Mouse (Mus musculus) embryonic facial prominence, embryonic 13.5 days (tissue): ENCODE results near the gene R3hdml. TPM values are rescaled to one million over a fixed set of nuclear protein-coding genes. Genes with fewer than 3 reads are reported as not detected.
"Not testable (repeated sequence)": the region's sequence is repeated elsewhere in the genome, so short reads cannot be mapped to it uniquely, and the experiment has no call there.

Source experiments
- ATAC-seq: fragments of 200-750 bp; cut with Nextera tagmentation; 2 replicates; pipeline ENCODE4 v1.8.0; 2017; ENCODE audit warnings: low read depth; ENCODE audit not compliant: insufficient number of reproducible peaks, insufficient read depth, low FRiP score, low TSS enrichment
- H3K27ac ChIP-seq: fragments of 300-500 bp; sonication (generic); 2 replicates; pipeline ENCODE4 v1.5.1; 2015; ENCODE audit warnings: moderate library complexity, mild to moderate bottlenecking, inconsistent platforms
- H3K27me3 ChIP-seq: fragments of 300-500 bp; sonication (generic); 2 replicates; pipeline ENCODE4 v1.6.1; 2015; ENCODE audit warnings: mild to moderate bottlenecking, inconsistent platforms
- H3K36me3 ChIP-seq: fragments of 300-500 bp; sonication (generic); 2 replicates; pipeline ENCODE4 v1.6.1; 2015; ENCODE audit warnings: mild to moderate bottlenecking, inconsistent platforms
- H3K4me1 ChIP-seq: fragments of 300-500 bp; sonication (generic); 2 replicates; pipeline ENCODE4 v1.6.1; 2015; ENCODE audit warnings: inconsistent platforms
- H3K4me2 ChIP-seq: fragments of 300-500 bp; sonication (generic); 2 replicates; pipeline ENCODE4 v1.6.1; 2015; ENCODE audit warnings: moderate library complexity, mild to moderate bottlenecking, inconsistent platforms
- H3K4me3 ChIP-seq: fragments of 300-500 bp; sonication (generic); 2 replicates; pipeline ENCODE4 v1.5.1; 2015; ENCODE audit warnings: mild to moderate bottlenecking, inconsistent platforms
- H3K9ac ChIP-seq: fragments of 300-500 bp; sonication (generic); 2 replicates; pipeline ENCODE4 v1.6.1; 2015; ENCODE audit warnings: mild to moderate bottlenecking, inconsistent platforms
- H3K9me3 ChIP-seq: fragments of 300-500 bp; sonication (generic); 2 replicates; pipeline ENCODE4 v1.6.1; 2016; ENCODE audit warnings: inconsistent platforms
- WGBS: fragments of 180-500 bp; shearing (Covaris S2); methylation state at CpG from one replicate; pipeline ENCODE4 v1.1.7; 2015; ENCODE audit warnings: mixed read lengths; 5-methylcytosine and 5-hydroxymethylcytosine counted together
- polyA plus RNA-seq: library from polyadenylated mRNA; unstranded; fragments of >200 nt; fragmentation: Nextera tagmentation; extraction: Ambion mirVana; gene quantifications from 2 replicates; pipeline ENCODE4 v1.2.1, GENCODE M21; 2015

R3hdml gene
- not detected in 2 replicates for polyA plus RNA-seq

DNA sequence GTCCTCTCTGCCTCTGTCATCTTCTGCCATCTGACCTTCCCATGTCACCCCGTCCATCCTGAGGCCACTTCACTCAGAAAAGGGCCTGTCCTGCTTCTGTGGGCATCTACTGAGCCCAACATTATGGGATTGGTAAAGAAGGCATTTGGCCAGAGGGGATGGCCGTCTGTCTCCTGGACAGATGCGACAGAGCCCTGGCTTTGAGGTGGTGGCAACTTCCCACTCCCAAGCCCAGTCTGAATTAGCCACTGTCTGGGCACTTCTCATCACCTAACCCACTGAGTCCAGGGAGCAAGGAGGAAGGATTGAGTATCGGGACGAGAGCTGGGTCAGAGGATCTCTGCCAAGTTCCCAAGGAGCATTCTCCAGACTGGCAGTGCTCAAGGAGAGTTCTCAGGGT is at the start of gene R3hdml:
Gene R3hdml, plus strand, starts transcription at position 301 of the 400 bp plus-strand sequence.
- Histone ChIP-seq H3K36me3 (no peaks in the 10 kb centered on the region), H3K4me2 (no peak within 1 kb of the TSS), H3K9ac (no peak within 1 kb of the TSS), H3K27me3 (0 out of 2 replicates have a peak, but pooled peaks cover 4% of the 10 kb centered on the region), H3K27ac (no peak within 1 kb of the TSS), H3K4me1 (no peaks in the 10 kb centered on the region), H3K4me3 (no peak within 1 kb of the TSS), H3K9me3 (no peaks in the 10 kb centered on the region)
- 69% methylated on average over 5 of the region's 5 CpGs for WGBS
- ATAC-seq, result no peak

DNA sequence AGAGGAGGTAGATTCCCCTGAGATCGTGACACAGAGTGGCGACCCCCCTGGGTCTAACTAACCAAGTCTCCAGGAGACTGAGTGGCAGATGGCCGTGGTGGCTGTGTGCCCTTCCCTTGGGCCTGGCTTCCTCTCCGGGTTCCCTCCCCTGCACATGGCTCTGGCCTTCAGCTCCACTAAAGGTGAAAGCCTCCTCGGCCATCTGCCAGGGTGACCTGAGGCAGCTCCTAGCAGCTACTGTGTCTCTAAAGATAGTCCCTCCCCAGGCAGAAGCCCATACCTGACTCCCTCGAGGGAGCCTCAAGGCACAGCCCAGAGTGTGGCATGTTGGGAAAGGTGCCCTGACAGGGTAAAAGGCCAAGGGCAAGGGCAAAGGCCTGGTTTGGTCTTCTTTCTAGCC is 48.6 kb upstream of the R3hdml start:
- Histone ChIP-seq H3K36me3 (no peaks in the 10 kb centered on the region), H3K27ac (no peak overlapping the region), H3K9ac (no peak overlapping the region), H3K4me1 (peaks cover 1% of the 10 kb centered on the region), H3K4me3 (no peak overlapping the region), H3K4me2 (no peak overlapping the region), H3K9me3 (no peaks in the 10 kb centered on the region), H3K27me3 (peaks cover 14% of the 10 kb centered on the region)
- no peak for ATAC-seq
- 57% methylated on average over 6 of the region's 6 CpGs for whole genome bisulfite sequencing

DNA sequence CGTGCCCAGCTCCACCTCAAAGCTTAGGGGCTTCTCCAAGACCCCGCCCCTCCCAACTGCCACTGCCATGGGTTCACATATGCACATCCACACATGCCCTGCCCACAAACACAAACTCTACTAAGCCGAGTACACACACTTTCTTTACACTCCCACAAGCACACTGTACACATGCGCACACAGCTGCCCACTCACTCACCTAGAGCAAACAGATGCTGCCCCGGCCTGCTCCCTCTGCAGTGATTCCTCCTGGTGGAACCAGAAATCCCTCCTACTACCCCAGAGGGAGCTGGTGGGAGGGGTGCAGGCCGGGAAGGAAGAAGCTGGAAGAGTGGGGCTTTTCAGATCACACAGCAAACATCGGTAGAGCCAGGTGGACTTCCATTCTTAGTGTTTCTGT is 48.1 kb upstream of the R3hdml start:
- H3K9me3 ChIP-seq, result no peaks in the 10 kb centered on the region
- ATAC-seq, result no peak
- 64% methylated on average over 7 of the region's 7 CpGs for WGBS
- no peak overlapping the region for H3K27ac ChIP-seq
- H3K36me3 ChIP-seq, result no peaks in the 10 kb centered on the region
- peaks cover 9% of the 10 kb centered on the region for H3K27me3 ChIP-seq
- H3K4me3 ChIP-seq, result no peak overlapping the region
- no peak overlapping the region for H3K4me2 ChIP-seq
- H3K4me1 ChIP-seq, result no peaks in the 10 kb centered on the region
- H3K9ac ChIP-seq, result no peak overlapping the region

DNA sequence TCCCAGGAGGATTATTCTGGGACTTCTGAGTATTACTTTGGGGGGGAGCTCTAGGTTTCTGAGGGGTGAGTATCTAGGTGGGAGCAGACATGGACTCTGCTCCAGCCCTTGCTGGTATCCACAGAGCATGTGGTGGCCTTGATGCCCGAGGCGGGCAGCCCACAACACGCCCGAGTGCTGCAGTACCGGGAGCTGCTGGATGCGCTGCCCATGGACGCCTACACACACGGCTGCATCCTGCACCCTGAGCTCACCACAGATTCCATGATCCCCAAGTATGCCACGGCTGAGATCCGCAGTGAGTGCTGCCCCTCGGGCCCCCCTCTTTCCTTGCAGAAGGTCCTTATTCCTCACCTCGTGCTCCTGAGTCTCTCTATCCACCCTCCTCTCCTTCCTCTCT is 44.7 kb upstream of the R3hdml start:
- H3K27ac ChIP-seq, result no peak overlapping the region
- 86% methylated on average over 12 of the region's 12 CpGs for WGBS
- no peak for ATAC-seq
- no peak overlapping the region for H3K4me3 ChIP-seq
- no peaks in the 10 kb centered on the region for H3K4me1 ChIP-seq
- H3K4me2 ChIP-seq, result no peak overlapping the region
- H3K36me3 ChIP-seq, result no peaks in the 10 kb centered on the region
- H3K9me3 ChIP-seq, result no peaks in the 10 kb centered on the region
- no peak overlapping the region for H3K9ac ChIP-seq
- H3K27me3 ChIP-seq, result no peaks in the 10 kb centered on the region

DNA sequence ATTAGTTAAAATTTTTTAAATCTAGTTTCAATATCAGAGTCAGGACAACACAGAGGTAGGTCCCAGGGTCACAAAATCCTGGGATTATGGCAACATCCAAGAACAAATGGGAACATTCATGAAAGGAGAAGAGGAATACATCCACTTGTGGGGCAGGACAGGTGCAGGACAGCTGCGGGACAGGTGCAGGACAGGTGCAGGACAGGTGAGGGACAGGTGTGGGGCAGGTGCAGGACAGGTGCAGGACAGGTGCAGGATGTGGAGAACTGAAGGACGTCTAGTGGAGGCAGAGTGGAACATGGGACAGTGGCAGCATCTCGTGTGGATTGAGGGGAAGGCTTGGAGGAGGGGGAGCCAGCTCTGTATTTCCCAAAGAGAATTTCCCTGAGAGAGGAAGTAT is 42.8 kb upstream of the R3hdml start:
- Histone ChIP-seq H3K9me3 (no peaks in the 10 kb centered on the region), H3K36me3 (no peaks in the 10 kb centered on the region), H3K4me2 (no peak overlapping the region), H3K27ac (no peak overlapping the region), H3K4me1 (no peaks in the 10 kb centered on the region), H3K27me3 (no peaks in the 10 kb centered on the region), H3K4me3 (no peak overlapping the region), H3K9ac (no peak overlapping the region)
- 56% methylated on average over 3 of the region's 3 CpGs for WGBS
- ATAC-seq, result no peak

DNA sequence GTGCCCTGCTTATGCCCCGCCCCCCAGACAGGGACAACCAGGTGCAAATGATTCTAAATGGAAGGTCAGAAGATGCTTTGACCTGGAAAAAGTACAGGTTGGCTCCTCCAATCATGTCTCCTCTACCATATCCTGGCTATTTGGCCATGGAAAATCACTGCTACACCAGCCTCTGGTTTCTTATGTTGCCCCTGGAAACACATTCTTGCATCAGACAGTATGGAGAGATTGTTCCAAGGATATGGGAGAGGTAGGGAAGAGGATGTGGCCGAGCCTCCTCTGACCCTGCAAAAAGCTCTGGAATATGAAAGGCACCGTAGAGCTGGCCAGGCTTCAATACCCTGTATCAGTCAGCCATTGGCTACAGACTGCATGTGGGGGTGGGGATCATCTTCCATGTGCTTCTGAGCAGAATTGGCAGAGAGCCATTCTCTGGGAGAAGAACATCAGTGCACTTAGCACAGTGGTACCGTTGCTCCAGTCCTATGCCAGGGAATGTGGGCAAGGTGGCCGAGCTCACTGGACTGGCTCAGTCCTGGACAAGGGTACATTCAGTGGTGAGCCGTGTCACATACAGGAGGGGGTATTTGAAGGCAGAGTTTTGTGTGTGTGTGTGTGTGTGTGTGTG is 41.3 kb upstream of the R3hdml start:
- H3K4me3 ChIP-seq, result no peak overlapping the region
- no peaks in the 10 kb centered on the region for H3K27me3 ChIP-seq
- H3K36me3 ChIP-seq, result no peaks in the 10 kb centered on the region
- H3K9me3 ChIP-seq, result no peaks in the 10 kb centered on the region
- no peak for ATAC-seq
- H3K4me2 ChIP-seq, result no peak overlapping the region
- WGBS, result 65% methylated on average over 6 of the region's 6 CpGs
- no peak overlapping the region for H3K9ac ChIP-seq
- H3K4me1 ChIP-seq, result no peaks in the 10 kb centered on the region
- no peak overlapping the region for H3K27ac ChIP-seq

DNA sequence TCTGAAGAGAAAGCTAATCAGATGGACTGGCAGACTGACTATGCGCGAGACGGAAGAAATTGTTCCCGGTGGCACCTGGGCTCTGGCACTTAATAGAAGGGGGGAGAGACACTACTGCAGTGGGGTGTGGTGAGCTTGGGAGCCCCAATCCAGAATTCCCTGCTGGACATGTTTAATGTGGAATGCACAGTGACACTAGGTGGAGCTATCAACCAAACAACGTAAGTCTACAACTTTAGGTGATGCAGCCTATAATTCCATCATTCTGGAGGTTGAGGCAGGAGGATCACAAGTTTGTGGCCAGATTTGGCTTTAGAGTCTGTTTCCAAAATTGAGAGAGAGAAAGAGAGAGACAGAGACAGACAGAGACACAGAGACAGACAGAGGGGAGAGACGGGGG is 39.4 kb upstream of the R3hdml start:
- Histone ChIP-seq H3K27me3 (peaks cover 1% of the 10 kb centered on the region), H3K27ac (no peak overlapping the region), H3K9ac (no peak overlapping the region), H3K9me3 (no peaks in the 10 kb centered on the region), H3K4me1 (no peaks in the 10 kb centered on the region), H3K36me3 (no peaks in the 10 kb centered on the region), H3K4me2 (no peak overlapping the region), H3K4me3 (no peak overlapping the region)
- WGBS, result 85% methylated on average over 6 of the region's 6 CpGs
- no peak for ATAC-seq

DNA sequence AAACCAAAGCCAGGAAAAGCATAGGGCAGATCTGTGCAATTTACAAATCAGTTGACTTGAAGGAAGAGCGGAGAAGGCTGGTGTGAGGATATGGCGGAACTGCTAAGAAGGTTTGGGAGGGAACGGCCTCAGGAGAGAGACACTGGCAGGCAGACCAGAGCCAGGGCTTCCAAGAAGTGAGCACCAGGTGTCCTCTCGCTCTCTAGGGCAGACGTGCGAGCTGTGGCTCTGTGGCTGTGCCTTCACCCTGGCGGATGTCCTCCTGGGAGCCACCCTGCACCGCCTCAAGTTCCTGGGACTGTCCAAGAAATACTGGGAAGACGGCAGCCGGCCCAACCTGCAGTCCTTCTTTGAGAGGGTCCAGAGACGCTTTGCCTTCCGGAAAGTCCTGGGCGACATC is 38.7 kb upstream of the R3hdml start:
- Histone ChIP-seq H3K9ac (no peak overlapping the region), H3K4me3 (no peak overlapping the region), H3K36me3 (no peaks in the 10 kb centered on the region), H3K4me2 (no peak overlapping the region), H3K9me3 (no peaks in the 10 kb centered on the region), H3K27me3 (peaks cover 8% of the 10 kb centered on the region), H3K27ac (no peak overlapping the region), H3K4me1 (no peaks in the 10 kb centered on the region)
- WGBS, result 89% methylated on average over 13 of the region's 13 CpGs
- ATAC-seq, result no peak

DNA sequence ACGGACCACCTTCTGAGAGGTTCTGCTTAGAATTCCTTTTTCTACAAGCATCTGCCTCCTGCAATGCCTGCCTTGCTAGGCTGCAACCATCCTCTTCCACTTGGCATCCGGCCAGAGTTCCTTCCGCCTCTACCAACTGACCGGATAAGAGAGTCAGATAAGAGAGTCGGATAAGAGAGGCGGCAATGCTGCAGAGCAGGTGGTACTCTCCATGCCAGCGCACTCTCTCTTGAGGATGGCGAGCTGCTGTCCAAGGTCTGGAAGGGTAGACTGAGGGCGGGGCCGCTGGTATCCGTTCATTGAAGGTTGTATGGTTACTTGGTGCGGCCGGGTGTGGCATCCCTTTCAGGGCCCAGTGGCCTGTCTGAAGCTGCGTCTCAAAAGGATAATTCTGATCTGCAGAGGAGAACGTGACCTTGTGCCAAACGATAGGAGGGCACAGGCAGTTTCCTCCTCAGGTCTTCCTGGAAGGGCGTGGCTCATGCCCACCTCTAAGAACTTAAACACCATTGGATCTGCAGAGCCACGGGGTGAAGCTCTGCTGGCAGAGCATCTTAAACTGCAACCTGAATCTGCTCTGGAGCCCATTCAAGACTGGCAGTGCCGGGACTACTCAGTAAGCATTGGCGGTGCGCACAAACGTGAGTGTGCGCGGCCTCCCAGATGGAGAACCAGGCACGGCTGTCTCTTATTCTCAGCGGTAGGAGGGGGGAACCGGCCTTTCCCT is 33.4 kb upstream of the R3hdml start:
- no peak overlapping the region for H3K9ac ChIP-seq
- no peak overlapping the region for H3K4me2 ChIP-seq
- H3K9me3 ChIP-seq, result no peaks in the 10 kb centered on the region
- H3K4me1 ChIP-seq, result no peaks in the 10 kb centered on the region
- H3K27ac ChIP-seq, result no peak overlapping the region
- WGBS, result 53% methylated on average over 27 of the region's 27 CpGs
- H3K36me3 ChIP-seq, result no peaks in the 10 kb centered on the region
- H3K4me3 ChIP-seq, result no peak overlapping the region
- no peak for ATAC-seq
- H3K27me3 ChIP-seq, result peaks cover 22% of the 10 kb centered on the region

DNA sequence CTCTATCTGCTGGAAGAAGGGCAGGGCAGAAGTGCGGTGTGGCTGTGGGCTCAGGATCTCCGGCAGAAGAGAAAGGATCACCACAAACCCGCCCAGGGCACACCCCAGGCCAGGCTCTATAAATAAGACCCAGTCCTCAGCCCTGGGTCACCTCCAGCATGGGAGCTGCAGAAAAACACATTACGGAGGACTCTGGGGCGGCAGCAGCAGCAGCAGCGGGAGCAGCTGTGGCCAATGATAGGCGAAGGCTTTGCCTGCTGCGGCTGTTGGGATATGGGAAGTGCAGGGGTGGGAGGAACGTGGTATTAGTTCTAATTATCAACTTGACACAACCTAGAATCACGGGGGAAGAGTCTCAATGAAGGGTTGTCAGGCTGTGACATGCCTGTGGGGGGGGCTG is 32.7 kb upstream of the R3hdml start:
- H3K27ac ChIP-seq, result no peak overlapping the region
- no peak overlapping the region for H3K9ac ChIP-seq
- H3K4me3 ChIP-seq, result no peak overlapping the region
- no peaks in the 10 kb centered on the region for H3K4me1 ChIP-seq
- ATAC-seq, result no peak
- peaks cover 22% of the 10 kb centered on the region for H3K27me3 ChIP-seq
- no peaks in the 10 kb centered on the region for H3K36me3 ChIP-seq
- H3K4me2 ChIP-seq, result no peak overlapping the region
- WGBS, result 39% methylated on average over 10 of the region's 10 CpGs
- H3K9me3 ChIP-seq, result no peaks in the 10 kb centered on the region

DNA sequence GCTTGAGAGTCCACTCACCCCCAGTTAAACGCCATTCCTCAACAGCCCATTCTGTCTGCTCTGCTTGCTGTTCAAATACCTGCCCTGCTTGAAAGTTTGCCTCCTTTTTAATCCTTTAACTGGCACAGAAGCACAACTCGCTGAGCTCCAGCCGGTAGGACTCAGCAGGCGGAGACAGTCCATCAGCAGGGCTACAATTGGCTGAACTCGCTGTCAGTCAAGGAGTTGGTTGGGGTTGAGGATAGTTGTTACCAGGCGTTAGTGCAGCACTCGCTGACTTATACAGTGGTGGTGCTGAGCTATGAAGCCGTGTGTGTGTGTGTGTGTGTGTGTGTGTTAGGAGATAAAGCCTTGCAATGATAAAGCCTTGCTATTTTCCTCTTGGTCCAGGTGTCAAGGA is 31.5 kb upstream of the R3hdml start:
- H3K36me3 ChIP-seq, result no peaks in the 10 kb centered on the region
- no peak overlapping the region for H3K27ac ChIP-seq
- no peaks in the 10 kb centered on the region for H3K9me3 ChIP-seq
- H3K4me3 ChIP-seq, result no peak overlapping the region
- H3K9ac ChIP-seq, result no peak overlapping the region
- no peak for ATAC-seq
- 86% methylated on average over 8 of the region's 8 CpGs for WGBS
- peaks cover 22% of the 10 kb centered on the region for H3K27me3 ChIP-seq
- H3K4me1 ChIP-seq, result no peaks in the 10 kb centered on the region
- no peak overlapping the region for H3K4me2 ChIP-seq

DNA sequence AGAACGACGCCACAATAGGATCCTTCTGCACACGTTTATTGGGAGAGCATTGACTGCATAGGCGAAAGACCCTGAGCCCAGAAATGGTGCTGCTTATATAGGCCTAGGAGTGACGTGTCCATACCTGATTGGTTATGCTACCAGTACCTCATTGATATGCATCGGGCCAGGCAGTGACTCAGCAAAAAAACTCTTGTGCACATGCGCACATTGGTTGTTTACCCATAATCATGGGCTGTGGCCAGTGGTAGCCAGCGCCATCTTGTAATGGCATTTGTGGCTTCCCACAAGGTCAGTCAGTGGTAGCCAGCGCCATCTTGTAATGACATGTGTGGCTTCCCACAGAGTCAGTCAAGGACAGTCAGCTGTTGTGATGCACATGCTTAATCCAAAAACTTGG is 30.8 kb upstream of the R3hdml start:
- H3K4me3 ChIP-seq, H3K4me2 ChIP-seq, H3K36me3 ChIP-seq, H3K4me1 ChIP-seq, H3K9ac ChIP-seq, H3K27ac ChIP-seq, H3K9me3 ChIP-seq, ATAC-seq: not testable (repeated sequence)
- H3K27me3 ChIP-seq, result peaks cover 22% of the 10 kb centered on the region
- WGBS, result 94% methylated on average over 9 of the region's 9 CpGs
